Mouse (Mus musculus) limb, embryonic 14.5 days (tissue): Measurements from ENCODE around the gene Upp2. TPM values are rescaled to one million over a fixed set of nuclear protein-coding genes. Genes with fewer than 3 reads are reported as not detected.

Experiments
- ATAC-seq: fragments of 200-750 bp; cut with Nextera tagmentation; 2 replicates; pipeline ENCODE4 v1.8.0; 2017; ENCODE audit warnings: low read depth, moderate number of reproducible peaks, moderate TSS enrichment; ENCODE audit not compliant: low FRiP score
- DNase-seq: peaks from one replicate; pipeline ENCODE4 v3.0.0-alpha.2; 2015; ENCODE audit warnings: low spot score
- H3K27ac ChIP-seq: fragments of 300-500 bp; sonication (generic); replicated peaks from 2 replicates; pipeline ENCODE4 v1.5.1; 2014; ENCODE audit warnings: low read depth, mild to moderate bottlenecking, low read length, moderate library complexity, mixed read lengths
- H3K27me3 ChIP-seq: fragments of 300-500 bp; sonication (generic); 2 replicates; pipeline ENCODE4 v1.6.1; 2014; ENCODE audit warnings: low read length, mixed read lengths; ENCODE audit not compliant: control insufficient read depth, insufficient read depth
- H3K36me3 ChIP-seq: fragments of 300-500 bp; sonication (generic); 2 replicates; pipeline ENCODE4 v1.6.1; 2014; ENCODE audit warnings: mild to moderate bottlenecking, low read length, moderate library complexity, mixed read lengths; ENCODE audit not compliant: control insufficient read depth, insufficient read depth
- H3K4me1 ChIP-seq: fragments of 300-500 bp; sonication (generic); 2 replicates; pipeline ENCODE4 v1.6.1; 2014; ENCODE audit warnings: antibody characterized with exemption, low read length, mixed read lengths; ENCODE audit not compliant: control insufficient read depth, insufficient read depth
- H3K4me2 ChIP-seq: fragments of 300-500 bp; sonication (generic); replicated peaks from 2 replicates; pipeline ENCODE4 v1.6.1; 2014; ENCODE audit warnings: low read depth, mild to moderate bottlenecking, low read length, moderate library complexity; ENCODE audit not compliant: severe bottlenecking
- H3K4me3 ChIP-seq: fragments of 300-500 bp; sonication (generic); replicated peaks from 2 replicates; pipeline ENCODE4 v1.5.1; 2014; ENCODE audit warnings: low read length
- H3K9ac ChIP-seq: fragments of 300-500 bp; sonication (generic); 2 replicates; pipeline ENCODE4 v1.6.1; 2014; ENCODE audit warnings: mild to moderate bottlenecking, low read depth, low read length, moderate library complexity; ENCODE audit not compliant: severe bottlenecking
- H3K9me3 ChIP-seq: fragments of 300-500 bp; sonication (generic); 2 replicates; pipeline ENCODE4 v1.6.1; 2016; ENCODE audit warnings: low read length; ENCODE audit not compliant: control insufficient read depth
- POLR2A ChIP-seq: fragments of 200-500 bp; IDR thresholded peaks from 2 replicates; pipeline ENCODE4 v1.8.0; 2012; ENCODE audit warnings: inconsistent platforms, mild to moderate bottlenecking, moderate library complexity, borderline replicate concordance; ENCODE audit not compliant: insufficient read depth, insufficient read length; ENCODE audit errors: extremely low read depth
- WGBS: fragments of 180-500 bp; shearing (Covaris S2); extraction: QIAGEN DNeasy Blood & Tissue Kit; methylation state at CpG from one replicate; pipeline ENCODE4 v1.1.7; 2014; 5-methylcytosine and 5-hydroxymethylcytosine counted together
- polyA plus RNA-seq, 2 experiments: library from polyadenylated mRNA; depleted of rRNA in 1 of 2; stranded (reverse) in 1 of 2; unstranded in 1 of 2; fragments of >200 nt; fragmentation: Nextera tagmentation in 1 of 2; extraction: Ambion mirVana in 1 of 2; gene quantifications; 2 replicates each; pipeline versions ENCODE4 v1.2.1 to v1.2.3; 2012 to 2014

Gene Upp2
- polyA plus RNA-seq, 2 experiments = 9.3 to 12.3 TPM

DNA sequence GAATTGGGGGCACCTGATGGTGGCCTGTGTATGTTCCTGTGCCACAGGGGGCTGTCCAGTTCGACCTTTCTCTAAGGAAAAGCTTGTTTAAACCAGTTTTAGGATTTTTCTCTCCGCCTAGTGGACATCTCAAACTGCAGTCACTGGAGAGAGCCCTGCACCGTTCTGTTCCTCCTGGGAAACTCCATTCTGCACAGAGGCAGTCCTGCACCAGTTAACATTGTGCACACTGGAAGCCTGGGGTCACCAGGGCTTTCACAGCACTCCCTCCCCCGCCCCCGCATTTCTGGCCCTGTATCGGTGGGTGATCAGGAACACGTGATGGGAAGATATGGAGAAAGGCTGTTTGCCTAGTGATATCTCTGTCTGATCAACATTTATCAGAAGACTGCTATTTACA, 133.3 kb downstream of the Upp2 start:
- H3K9ac ChIP-seq = no peak overlapping the region
- TF ChIP-seq POLR2A = no peak
- 0 out of 2 replicates have a peak, but pooled peaks cover 3% of the 10 kb centered on the region for H3K4me1 ChIP-seq
- H3K4me2 ChIP-seq = no peak overlapping the region
- no peak overlapping the region for H3K27ac ChIP-seq
- DNase-seq (no peak), ATAC-seq (no peak)
- H3K27me3 ChIP-seq = no peaks in the 10 kb centered on the region
- H3K4me3 ChIP-seq = no peak overlapping the region
- H3K9me3 ChIP-seq = no peaks in the 10 kb centered on the region
- 70% methylated on average over 7 of the region's 7 CpGs for WGBS
- H3K36me3 ChIP-seq = no peaks in the 10 kb centered on the region

DNA sequence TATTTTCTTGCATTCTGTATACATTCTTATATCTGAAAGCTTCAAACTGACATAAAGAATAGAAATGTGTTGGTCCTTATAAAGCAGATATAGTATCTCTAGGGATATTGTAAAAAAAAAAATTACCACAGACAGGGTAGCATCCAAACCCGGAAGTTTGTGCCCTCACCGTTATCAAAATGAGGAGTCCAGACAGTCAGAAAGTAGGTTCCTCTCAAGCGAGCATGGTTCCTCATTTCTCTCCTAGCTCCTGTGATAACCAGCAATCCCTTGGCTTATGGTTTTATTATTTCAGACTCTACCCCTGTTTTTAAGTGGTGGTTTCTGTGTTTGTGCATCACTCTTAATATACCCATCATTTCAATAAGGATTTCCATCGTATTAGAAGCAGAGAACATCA, 134.5 kb downstream of the Upp2 start:
- DNase-seq (no peak), ATAC-seq (no peak)
- H3K36me3 ChIP-seq = no peaks in the 10 kb centered on the region
- WGBS = 95% methylated on average over 4 of the region's 4 CpGs
- TF ChIP-seq POLR2A = no peak
- H3K4me3 ChIP-seq = no peak overlapping the region
- no peak overlapping the region for H3K27ac ChIP-seq
- H3K9ac ChIP-seq = no peak overlapping the region
- no peaks in the 10 kb centered on the region for H3K27me3 ChIP-seq
- H3K9me3 ChIP-seq = no peaks in the 10 kb centered on the region
- 0 out of 2 replicates have a peak, but pooled peaks cover 3% of the 10 kb centered on the region for H3K4me1 ChIP-seq
- no peak overlapping the region for H3K4me2 ChIP-seq

DNA sequence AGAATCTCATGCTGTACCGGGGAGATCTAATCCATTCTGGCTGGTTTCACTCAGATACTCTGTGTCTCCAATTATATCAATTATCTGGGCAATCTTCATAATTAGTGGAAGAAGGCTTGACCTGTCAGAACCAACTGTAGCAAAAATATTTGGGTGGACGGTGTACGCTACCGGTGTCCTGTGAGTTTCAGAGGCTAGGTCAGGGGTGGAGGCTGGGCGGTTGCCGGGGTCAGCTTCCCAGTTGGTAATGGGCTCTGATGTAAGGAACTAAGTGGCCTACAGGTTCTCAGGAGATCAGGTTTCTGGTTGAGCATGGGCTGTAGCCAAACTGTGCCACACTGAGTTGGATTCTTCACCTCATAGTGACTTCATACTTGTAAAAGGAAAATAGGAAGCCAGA, 136.1 kb downstream of the Upp2 start:
- H3K9me3 ChIP-seq = no peaks in the 10 kb centered on the region
- no peak overlapping the region for H3K4me2 ChIP-seq
- H3K27me3 ChIP-seq = no peaks in the 10 kb centered on the region
- H3K9ac ChIP-seq = no peak overlapping the region
- TF ChIP-seq POLR2A = no peak
- H3K36me3 ChIP-seq = no peaks in the 10 kb centered on the region
- 81% methylated on average over 6 of the region's 6 CpGs for WGBS
- no peak overlapping the region for H3K27ac ChIP-seq
- ATAC-seq (no peak), DNase-seq (no peak)
- no peak overlapping the region for H3K4me3 ChIP-seq
- 0 out of 2 replicates have a peak, but pooled peaks cover 3% of the 10 kb centered on the region for H3K4me1 ChIP-seq

DNA sequence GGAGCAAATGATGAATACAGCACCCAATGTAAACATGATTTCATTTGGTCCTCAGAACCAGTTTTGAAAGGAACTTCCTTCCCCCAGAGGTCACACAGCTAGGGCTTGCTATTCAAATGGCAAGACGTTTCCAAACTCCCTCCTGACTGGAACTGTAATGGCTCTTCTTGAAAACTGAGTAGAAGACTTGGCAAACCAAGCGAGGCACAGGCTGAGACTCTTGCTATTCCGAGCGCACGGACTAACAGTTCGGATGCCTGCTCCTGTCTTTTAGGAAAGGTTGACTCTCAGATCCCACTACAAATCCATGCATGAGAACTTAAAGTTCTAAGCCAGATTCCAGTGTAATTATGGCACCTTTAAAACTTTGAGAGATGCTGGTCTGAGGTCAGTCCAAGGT, 136.5 kb downstream of the Upp2 start:
- no peak overlapping the region for H3K9ac ChIP-seq
- 79% methylated on average over 6 of the region's 6 CpGs for WGBS
- H3K4me3 ChIP-seq = no peak overlapping the region
- no peak overlapping the region for H3K27ac ChIP-seq
- DNase-seq (no peak), ATAC-seq (no peak)
- no peak overlapping the region for H3K4me2 ChIP-seq
- no peak for TF ChIP-seq POLR2A
- H3K36me3 ChIP-seq = no peaks in the 10 kb centered on the region
- H3K27me3 ChIP-seq = no peaks in the 10 kb centered on the region
- 0 out of 2 replicates have a peak, but pooled peaks cover 3% of the 10 kb centered on the region for H3K4me1 ChIP-seq
- no peaks in the 10 kb centered on the region for H3K9me3 ChIP-seq

DNA sequence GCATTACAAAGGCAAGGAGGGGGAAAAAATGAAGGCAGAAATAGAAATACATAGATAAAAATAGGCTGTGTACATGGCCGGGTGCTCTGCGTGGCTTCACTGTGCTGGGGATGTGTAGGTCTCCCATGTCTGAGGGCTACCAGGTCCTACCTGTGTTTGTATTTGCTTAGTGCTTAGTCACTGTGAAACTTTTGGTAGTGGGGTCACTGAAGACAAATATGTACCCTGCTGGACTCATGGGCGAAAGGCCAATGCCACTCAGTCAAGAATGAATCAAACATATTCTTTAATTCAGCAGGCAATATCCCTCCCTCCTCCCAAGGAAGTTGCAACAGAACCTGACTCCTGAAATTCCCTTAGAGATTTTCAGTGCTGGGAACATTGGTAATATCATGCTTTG, 137.5 kb downstream of the Upp2 start:
- Histone ChIP-seq H3K9ac (no peak overlapping the region), H3K4me1 (0 out of 2 replicates have a peak, but pooled peaks cover 3% of the 10 kb centered on the region), H3K36me3 (no peaks in the 10 kb centered on the region), H3K27ac (no peak overlapping the region), H3K27me3 (no peaks in the 10 kb centered on the region), H3K9me3 (no peaks in the 10 kb centered on the region), H3K4me2 (no peak overlapping the region), H3K4me3 (no peak overlapping the region)
- 94% methylated on average over 3 of the region's 3 CpGs for WGBS
- DNase-seq (no peak), ATAC-seq (no peak)
- TF ChIP-seq POLR2A = no peak

DNA sequence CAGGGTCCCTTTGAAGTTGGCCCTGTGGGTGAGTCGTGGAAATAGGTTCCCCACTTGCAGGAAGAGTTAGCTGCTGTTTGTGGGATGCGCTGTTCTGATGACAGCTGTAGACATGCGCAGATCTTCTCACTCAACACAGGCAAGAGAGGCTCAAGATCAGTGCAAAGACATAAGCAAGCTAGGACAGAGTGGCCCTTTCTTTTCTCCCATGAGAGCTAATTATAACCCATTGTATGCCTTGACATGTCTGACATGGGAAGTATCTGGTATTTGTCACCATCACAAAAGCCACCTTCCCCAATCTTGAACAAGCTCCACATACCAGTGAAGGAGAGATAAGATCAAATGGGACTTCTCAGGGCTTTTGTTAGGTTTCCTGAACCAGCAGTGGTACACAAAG, 140.6 kb downstream of the Upp2 start:
- H3K27ac ChIP-seq = no peak overlapping the region
- WGBS = 89% methylated on average over 3 of the region's 3 CpGs
- H3K27me3 ChIP-seq = no peaks in the 10 kb centered on the region
- no peaks in the 10 kb centered on the region for H3K9me3 ChIP-seq
- DNase-seq (no peak), ATAC-seq (no peak)
- no peak overlapping the region for H3K4me2 ChIP-seq
- no peak overlapping the region for H3K9ac ChIP-seq
- H3K4me1 ChIP-seq = peaks cover 12% of the 10 kb centered on the region; the same call in 1 of the 2 replicates
- no peaks in the 10 kb centered on the region for H3K36me3 ChIP-seq
- TF ChIP-seq POLR2A = no peak
- H3K4me3 ChIP-seq = no peak overlapping the region
